Mouse (Mus musculus) stomach, embryonic 16.5 days (tissue): ENCODE data around the gene Mlec. TPM values are rescaled to one million over a fixed set of nuclear protein-coding genes. Genes with fewer than 3 reads are reported as not detected.
"Not testable (repeated sequence)": the region's sequence is repeated elsewhere in the genome, so short reads cannot be mapped to it uniquely, and the experiment has no call there.

Experiments used
- ATAC-seq: fragments of 200-750 bp; cut with Nextera tagmentation; 2 replicates; pipeline ENCODE4 v1.8.0; 2017; ENCODE audit warnings: moderate number of reproducible peaks, moderate TSS enrichment; ENCODE audit not compliant: insufficient read depth, low FRiP score
- H3K27ac ChIP-seq: fragments of 300-500 bp; sonication (generic); 2 replicates; pipeline ENCODE4 v1.5.1; 2014; ENCODE audit warnings: low read length
- H3K27me3 ChIP-seq: fragments of 300-500 bp; sonication (generic); 2 replicates; pipeline ENCODE4 v1.6.1; 2014; ENCODE audit warnings: low read length, control low read depth, mixed read lengths; ENCODE audit not compliant: control insufficient read depth, insufficient read depth
- H3K36me3 ChIP-seq: fragments of 300-500 bp; sonication (generic); 2 replicates; pipeline ENCODE4 v1.6.1; 2014; ENCODE audit warnings: low read length; ENCODE audit not compliant: control insufficient read depth, insufficient read depth
- H3K4me1 ChIP-seq: fragments of 300-500 bp; sonication (generic); 2 replicates; pipeline ENCODE4 v1.6.1; 2014; ENCODE audit warnings: low read length, control low read depth, mixed read lengths; ENCODE audit not compliant: control insufficient read depth, insufficient read depth
- H3K4me2 ChIP-seq: fragments of 300-500 bp; sonication (generic); 2 replicates; pipeline ENCODE4 v1.6.1; 2014; ENCODE audit warnings: low read depth, low read length, mixed read lengths
- H3K4me3 ChIP-seq: fragments of 300-500 bp; sonication (generic); replicated peaks from 2 replicates; pipeline ENCODE4 v1.5.1; 2014; ENCODE audit warnings: mild to moderate bottlenecking, low read length
- H3K9ac ChIP-seq: fragments of 300-500 bp; sonication (generic); 2 replicates; pipeline ENCODE4 v1.6.1; 2014; ENCODE audit warnings: low read length
- H3K9me3 ChIP-seq: fragments of 300-500 bp; sonication (generic); replicated peaks from 2 replicates; pipeline ENCODE4 v1.6.1; 2016; ENCODE audit warnings: low read length, control low read depth; ENCODE audit not compliant: control insufficient read depth
- WGBS: fragments of 180-500 bp; shearing (Covaris S2); extraction: QIAGEN DNeasy Blood & Tissue Kit; methylation state at CpG from one replicate; pipeline ENCODE4 v1.1.7; 2014; 5-methylcytosine and 5-hydroxymethylcytosine counted together
- polyA plus RNA-seq: library from polyadenylated mRNA; unstranded; fragments of >200 nt; fragmentation: Nextera tagmentation; extraction: Ambion mirVana; gene quantifications from 2 replicates; pipeline ENCODE4 v1.2.1, GENCODE M21; 2015

The Mlec gene
- polyA plus RNA-seq, 1 experiment from 2014 or later, result 68.8 TPM

DNA sequence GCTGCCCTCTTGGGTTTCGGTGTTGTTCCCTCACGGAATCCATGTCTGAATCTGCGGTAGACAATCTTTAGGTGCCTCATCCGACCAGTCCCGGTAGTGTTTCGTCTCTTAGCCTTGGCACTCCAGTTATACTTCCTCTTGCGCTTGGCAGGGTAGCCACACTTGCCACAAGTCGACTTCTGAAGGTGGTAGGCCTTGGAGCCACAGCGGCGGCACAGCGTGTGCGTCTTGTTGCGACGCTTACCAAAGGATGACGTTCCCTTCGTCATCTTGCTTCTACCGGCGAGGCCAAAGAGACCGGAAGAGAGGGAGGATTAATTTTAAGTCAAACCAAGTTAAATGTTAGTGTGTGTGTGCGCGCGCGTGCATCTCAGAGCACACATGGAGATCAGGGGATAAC lies 54.7 kb downstream of the Mlec start:
- H3K27me3 ChIP-seq, ATAC-seq: not testable (repeated sequence)

DNA sequence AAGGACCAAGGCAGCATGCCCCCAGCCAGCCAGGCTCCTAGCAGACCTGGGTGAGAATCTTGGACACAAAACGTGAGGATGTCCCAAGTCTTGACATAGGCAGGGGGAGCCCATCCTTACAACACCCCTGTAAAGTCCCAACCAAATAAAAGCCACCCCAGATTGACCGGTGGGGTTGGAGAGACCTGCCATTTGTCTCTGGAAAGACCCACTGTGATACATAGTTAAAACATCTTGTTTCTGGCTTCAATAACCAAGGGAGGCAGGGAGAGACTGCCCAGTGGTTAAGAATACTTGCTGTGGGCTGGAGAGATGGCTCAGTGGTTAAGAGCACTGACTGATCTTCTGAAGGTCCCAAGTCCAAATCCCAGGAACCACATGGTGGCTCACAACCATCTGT lies 55.7 kb downstream of the Mlec start:
- ATAC-seq, result no peak
- H3K36me3 ChIP-seq, result peaks cover 20% of the 10 kb centered on the region; the same call in 1 of the 2 replicates

More for the DNA sequence above, 54.7 kb downstream of the Mlec start:
- not testable (repeated sequence) for H3K9ac ChIP-seq, H3K27ac ChIP-seq, H3K4me1 ChIP-seq, H3K4me3 ChIP-seq, H3K4me2 ChIP-seq, H3K9me3 ChIP-seq
- 93% methylated on average over 23 of the region's 23 CpGs for WGBS
- H3K36me3 ChIP-seq, result peaks cover 16% of the 10 kb centered on the region; the same call in 1 of the 2 replicates

DNA sequence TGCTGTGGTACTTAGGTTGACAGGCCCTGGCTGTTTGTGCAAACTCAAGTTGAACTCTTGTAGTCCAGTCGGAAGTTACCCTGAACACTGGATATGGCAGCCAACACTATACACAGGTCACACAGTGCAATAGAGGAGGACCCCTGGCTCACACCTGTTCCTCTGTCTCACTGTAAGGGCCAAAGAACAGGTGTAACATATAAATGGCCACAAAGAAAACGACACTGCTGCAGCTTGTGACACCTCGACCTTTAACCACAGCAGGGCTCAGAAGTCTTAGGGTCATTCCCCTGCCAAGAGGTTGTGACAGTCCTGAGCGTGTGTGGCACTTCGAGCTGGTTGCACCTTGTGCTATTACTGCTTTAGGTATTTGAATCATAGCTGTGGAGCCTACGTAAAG lies 57.5 kb downstream of the Mlec start:
- Histone ChIP-seq H3K4me3 (no peak overlapping the region), H3K4me1 (no peaks in the 10 kb centered on the region), H3K27ac (no peak overlapping the region), H3K36me3 (peaks cover 26% of the 10 kb centered on the region; the same call in 1 of the 2 replicates), H3K9ac (no peak overlapping the region), H3K4me2 (no peak overlapping the region), H3K9me3 (no peaks in the 10 kb centered on the region), H3K27me3 (no peaks in the 10 kb centered on the region)
- 83% methylated on average over 6 of the region's 6 CpGs for WGBS
- ATAC-seq, result no peak

More for the DNA sequence above, 55.7 kb downstream of the Mlec start:
- Histone ChIP-seq H3K4me2 (no peak overlapping the region), H3K9ac (no peak overlapping the region), H3K4me3 (no peak overlapping the region), H3K27me3 (no peaks in the 10 kb centered on the region), H3K9me3 (no peaks in the 10 kb centered on the region), H3K27ac (no peak overlapping the region), H3K4me1 (no peaks in the 10 kb centered on the region)
- 81% methylated on average over 2 of the region's 2 CpGs for WGBS

DNA sequence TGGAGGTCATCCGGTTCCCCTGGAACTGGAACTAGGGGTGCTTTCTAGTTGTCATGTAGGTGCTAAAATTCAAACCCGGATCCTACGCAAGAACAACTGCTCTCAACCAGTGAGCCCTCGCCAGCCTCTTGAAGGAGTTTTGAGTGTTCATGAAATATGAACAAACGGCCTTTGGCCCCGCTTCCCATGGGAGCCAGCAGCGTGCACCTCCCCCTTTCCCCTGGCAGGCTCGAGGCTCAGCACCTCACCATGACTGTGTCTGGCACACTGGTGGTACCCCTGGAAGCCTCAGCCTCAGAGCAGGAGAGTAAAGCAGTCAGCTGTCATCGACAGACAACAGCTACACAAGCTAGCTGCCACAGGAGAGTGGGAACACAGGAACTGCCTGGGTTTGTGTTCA lies 58.0 kb downstream of the Mlec start:
- no peaks in the 10 kb centered on the region for H3K27me3 ChIP-seq
- no peak for ATAC-seq
- H3K4me3 ChIP-seq, result no peak overlapping the region
- no peak overlapping the region for H3K27ac ChIP-seq
- no peak overlapping the region for H3K4me2 ChIP-seq
- H3K9me3 ChIP-seq, result no peaks in the 10 kb centered on the region
- H3K4me1 ChIP-seq, result no peaks in the 10 kb centered on the region
- no peak overlapping the region for H3K9ac ChIP-seq
- H3K36me3 ChIP-seq, result peaks cover 31% of the 10 kb centered on the region; the same call in 1 of the 2 replicates
- 75% methylated on average over 9 of the region's 9 CpGs for WGBS

DNA sequence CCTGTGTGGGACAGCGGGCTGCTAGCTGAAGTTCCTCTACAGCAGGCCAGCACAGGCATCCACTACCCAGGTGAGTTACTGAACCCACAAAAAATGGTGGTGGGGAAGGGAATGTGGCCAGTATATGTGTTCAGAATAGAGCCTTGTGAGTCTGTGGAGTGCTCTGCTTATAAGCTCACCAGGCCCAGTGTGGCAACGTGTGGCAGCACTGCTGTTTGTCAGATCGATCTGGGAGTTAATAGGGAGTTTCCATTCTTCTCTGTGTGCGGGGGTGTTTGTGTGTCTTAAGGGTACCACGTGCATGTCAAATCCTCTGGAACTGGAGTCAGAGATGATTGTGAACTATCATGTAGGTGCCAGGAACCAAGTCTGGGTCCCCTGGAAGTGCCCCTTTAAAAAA lies 58.4 kb downstream of the Mlec start:
- 73% methylated on average over 5 of the region's 5 CpGs for WGBS
- H3K36me3 ChIP-seq, result peaks cover 32% of the 10 kb centered on the region; the same call in 1 of the 2 replicates
- ATAC-seq, result no peak
- no peaks in the 10 kb centered on the region for H3K4me1 ChIP-seq
- H3K9me3 ChIP-seq, result no peaks in the 10 kb centered on the region
- no peak overlapping the region for H3K27ac ChIP-seq
- no peaks in the 10 kb centered on the region for H3K27me3 ChIP-seq
- no peak overlapping the region for H3K4me2 ChIP-seq
- H3K9ac ChIP-seq, result no peak overlapping the region
- H3K4me3 ChIP-seq, result no peak overlapping the region

DNA sequence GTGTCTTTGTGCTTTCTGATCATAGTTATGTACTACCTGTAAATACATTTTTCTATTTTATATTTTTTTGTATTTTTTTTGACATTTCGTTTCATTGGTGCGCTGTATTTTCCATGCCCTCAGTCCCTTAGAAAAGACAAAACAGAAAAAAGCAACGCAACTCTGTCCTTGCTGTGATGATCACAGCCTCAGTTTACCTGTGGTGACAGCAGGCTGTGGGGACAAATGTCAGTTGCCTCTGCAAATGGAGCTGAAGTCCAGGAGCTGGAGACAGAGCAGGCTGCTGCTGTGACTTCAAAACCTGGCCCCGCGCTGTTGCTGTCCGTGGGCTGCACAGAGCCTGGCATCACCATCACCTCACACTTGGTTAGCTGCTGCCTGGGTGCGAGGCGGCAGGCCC lies 59.8 kb downstream of the Mlec start, which contains the start of gene Gm10401:
Gene Gm10401, minus strand, starts transcription at position 101 of the 400 bp plus-strand sequence.
- Histone ChIP-seq H3K27me3 (no peaks in the 10 kb centered on the region), H3K4me2 (no peak within 1 kb of the TSS), H3K9me3 (no peaks in the 10 kb centered on the region), H3K4me3 (no peak within 1 kb of the TSS), H3K27ac (no peak within 1 kb of the TSS), H3K9ac (no peak within 1 kb of the TSS), H3K4me1 (no peaks in the 10 kb centered on the region), H3K36me3 (peaks cover 32% of the 10 kb centered on the region; the same call in 1 of the 2 replicates)
- no peak for ATAC-seq
- WGBS, result 96% methylated on average over 8 of the region's 8 CpGs

Other genes starting within 250 kb of the Mlec start
- 1.3 and 2.1 TPM in 2 replicates for gene Oasl1, start 234.9 kb downstream of the Mlec start, polyA plus RNA-seq
- 45.6 and 53.5 TPM in 2 replicates for gene 2210016L21Rik, start 216.0 kb downstream of the Mlec start, polyA plus RNA-seq
- 8.7 and 9.8 TPM in 2 replicates for gene Hnf1a, start 187.1 kb downstream of the Mlec start, polyA plus RNA-seq
- gene Sppl3, start 147.0 kb downstream of the Mlec start, polyA plus RNA-seq, result 9.6 and 10.6 TPM in 2 replicates
- gene Gm10401, start 59.9 kb downstream of the Mlec start, polyA plus RNA-seq, result 20.2 and 27.8 TPM in 2 replicates
- gene Acads, start 38.8 kb downstream of the Mlec start, polyA plus RNA-seq, result 50.8 and 53.3 TPM in 2 replicates
- 22.2 and 25.4 TPM in 2 replicates for gene Unc119b, start 23.2 kb downstream of the Mlec start, polyA plus RNA-seq
- gene Cabp1, start 36.2 kb upstream of the Mlec start, polyA plus RNA-seq, result 0.65 and 1.4 TPM in 2 replicates
- 88.6 and 100 TPM in 2 replicates for gene Pop5, start 77.7 kb upstream of the Mlec start, polyA plus RNA-seq
- 85.1 and 99.8 TPM in 2 replicates for gene Rnf10, start 114.7 kb upstream of the Mlec start, polyA plus RNA-seq
- gene Coq5, start 121.5 kb upstream of the Mlec start, polyA plus RNA-seq, result 46.5 and 49.2 TPM in 2 replicates
- 1,419 and 1,514 TPM in 2 replicates for gene Dynll1, start 142.8 kb upstream of the Mlec start, polyA plus RNA-seq
- gene Srsf9, start 169.0 kb upstream of the Mlec start, polyA plus RNA-seq, result 111 and 127 TPM in 2 replicates
- 21.3 and 24.5 TPM in 2 replicates for gene Gatc, start 183.0 kb upstream of the Mlec start, polyA plus RNA-seq
- 49.4 and 60.9 TPM in 2 replicates for gene Triap1, start 183.0 kb upstream of the Mlec start, polyA plus RNA-seq
- 927 and 1,043 TPM in 2 replicates for gene Cox6a1, start 190.8 kb upstream of the Mlec start, polyA plus RNA-seq